Comparison of ENCODE assay signal across 11 mouse cellular contexts in the genomic region with DNA sequence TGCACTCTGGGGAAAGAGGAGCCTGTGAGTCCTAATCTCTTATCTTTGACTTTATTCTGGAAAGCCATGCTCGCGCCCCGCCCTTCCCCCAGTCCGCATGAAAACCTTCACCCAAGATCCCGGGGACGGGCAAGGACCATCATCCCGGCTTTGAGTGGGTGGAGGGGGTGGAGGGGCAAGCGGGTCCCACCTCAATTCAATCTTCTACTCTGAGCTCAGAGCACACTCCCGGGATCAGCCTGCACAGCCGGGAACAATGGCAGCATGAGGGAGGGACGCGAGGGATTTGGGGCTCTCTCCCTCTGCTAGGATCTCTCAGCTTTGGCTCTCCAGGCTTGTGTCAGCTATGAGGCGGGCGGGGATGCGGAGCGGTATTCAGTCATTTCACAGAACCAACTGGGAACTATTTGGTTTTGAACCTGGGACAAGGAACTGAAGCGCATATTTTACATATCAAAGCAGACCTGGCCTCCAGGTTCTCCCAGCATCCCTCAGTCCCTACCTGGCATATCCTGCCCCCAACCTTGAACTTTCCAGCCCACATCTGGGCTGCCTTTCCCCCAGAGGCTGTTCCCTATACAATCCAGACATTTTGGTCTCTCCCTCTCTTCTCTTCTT.
DNase-seq lines count a peak whose midpoint lies in the region; ATAC-seq lines count a peak whose summit lies in the region.
"Had no signal": no experiment of that assay in that cellular context is flagged by ENCODE, and none has a peak within 500 bp of the region (broad histone marks: within the 10 kb centered on the region; RNA-seq: fewer than 3 reads in every experiment).

No protein-coding gene starts in this region.

- ATAC-seq in liver, embryonic 11.5 days (replicated peaks; ENCODE audit: low FRiP score): no peak
- no peak for ATAC-seq in embryonic facial prominence, embryonic 12.5 days (ENCODE audit: insufficient number of reproducible peaks, insufficient read depth, low FRiP score, low TSS enrichment)
- no peak for ATAC-seq in intestine, embryonic 14.5 days (replicated peaks; ENCODE audit: low FRiP score, low TSS enrichment, low read depth)
- no peak for ATAC-seq in neural tube, embryonic 15.5 days (ENCODE audit: low FRiP score)
- ATAC-seq: Patski had no signal

- no peak for DNase-seq in liver, embryonic 11.5 days (ENCODE audit: low spot score)
- DNase-seq in liver: no peak
- DNase-seq in intestine, embryonic 14.5 days (ENCODE audit: low spot score): peak; percentile 59
- no peak for DNase-seq in frontal cortex, postnatal 10 days (ENCODE audit: low spot score in 2 of 2)
- DNase-seq in left cerebral cortex, adult 18-20 months (ENCODE audit: low spot score in 2 of 2): no peak
- DNase-seq in cerebellum, adult 8-10 months: no peak
- DNase-seq: cerebellum, postnatal 36 days had no signal

- WGBS in liver, embryonic 11.5 days: 8% methylated on average over 17 of the region's 17 CpGs
- 4% methylated on average over 17 of the region's 17 CpGs for WGBS in embryonic facial prominence, embryonic 12.5 days
- WGBS in intestine, embryonic 14.5 days: 7% methylated on average over 17 of the region's 17 CpGs
- WGBS in neural tube, embryonic 15.5 days: 6% methylated on average over 17 of the region's 17 CpGs

- H3K4me1 ChIP-seq in liver, embryonic 11.5 days (replicated peaks; ENCODE audit: control insufficient read depth, insufficient read depth, low read length): no peaks in the 10 kb centered on the region
- no peaks in the 10 kb centered on the region for H3K4me1 ChIP-seq in embryonic facial prominence, embryonic 12.5 days
- H3K4me1 ChIP-seq in intestine, embryonic 14.5 days (replicated peaks; ENCODE audit: control insufficient read depth, insufficient read depth, low read length): no peaks in the 10 kb centered on the region
- H3K4me1 ChIP-seq in neural tube, embryonic 15.5 days: peaks cover 10% of the 10 kb centered on the region
- H3K4me1 ChIP-seq: liver, embryonic 15.5 days had no signal

- no peaks in the 10 kb centered on the region for H3K9me3 ChIP-seq in liver, embryonic 11.5 days (ENCODE audit: control insufficient read depth, low read length)
- H3K9me3 ChIP-seq in embryonic facial prominence, embryonic 12.5 days: no peaks in the 10 kb centered on the region
- H3K9me3 ChIP-seq in intestine, embryonic 14.5 days (ENCODE audit: control insufficient read depth, low read length): no peaks in the 10 kb centered on the region
- no peaks in the 10 kb centered on the region for H3K9me3 ChIP-seq in neural tube, embryonic 15.5 days (replicated peaks)
- H3K9me3 ChIP-seq: liver, embryonic 15.5 days had no signal

- no peaks in the 10 kb centered on the region for H3K36me3 ChIP-seq in liver, embryonic 11.5 days (ENCODE audit: control insufficient read depth, insufficient read depth, low read length)
- H3K36me3 ChIP-seq in embryonic facial prominence, embryonic 12.5 days: no peaks in the 10 kb centered on the region
- H3K36me3 ChIP-seq in intestine, embryonic 14.5 days (ENCODE audit: control insufficient read depth, insufficient read depth, low read length): no peaks in the 10 kb centered on the region
- H3K36me3 ChIP-seq in neural tube, embryonic 15.5 days: no peaks in the 10 kb centered on the region
- H3K36me3 ChIP-seq: liver, embryonic 15.5 days had no signal

- H3K4me2 ChIP-seq in liver, embryonic 11.5 days: peak overlapping the region; percentile 44
- H3K4me2 ChIP-seq in embryonic facial prominence, embryonic 12.5 days (replicated peaks): peak overlapping the region; percentile 44
- peak overlapping the region; percentile 39 for H3K4me2 ChIP-seq in intestine, embryonic 14.5 days (ENCODE audit: low read length)
- peak overlapping the region; percentile 54 for H3K4me2 ChIP-seq in neural tube, embryonic 15.5 days
- H3K4me2 ChIP-seq: liver, embryonic 15.5 days had no signal

- H3K27me3 ChIP-seq in liver, embryonic 11.5 days (replicated peaks; ENCODE audit: control insufficient read depth, insufficient read depth, low read length): no peaks in the 10 kb centered on the region; the same call in 1 of the 2 replicates
- 0 out of 2 replicates have a peak, but pooled peaks cover 9% of the 10 kb centered on the region for H3K27me3 ChIP-seq in embryonic facial prominence, embryonic 12.5 days
- no peaks in the 10 kb centered on the region for H3K27me3 ChIP-seq in intestine, embryonic 14.5 days (replicated peaks; ENCODE audit: control insufficient read depth, insufficient read depth, low read length)
- no peaks in the 10 kb centered on the region for H3K27me3 ChIP-seq in neural tube, embryonic 15.5 days (replicated peaks)
- H3K27me3 ChIP-seq: liver, embryonic 15.5 days; Patski had no signal

- 0 out of 2 replicates have a peak overlapping the region, but pooled peaks have one; percentile 4 for H3K4me3 ChIP-seq in liver, embryonic 11.5 days (ENCODE audit: low read depth, low read length)
- H3K4me3 ChIP-seq in embryonic facial prominence, embryonic 12.5 days: peak overlapping the region; percentile 19; the same call in 1 of the 2 replicates
- H3K4me3 ChIP-seq in intestine, embryonic 14.5 days (ENCODE audit: low read depth, low read length): no peak overlapping the region
- peak overlapping the region; percentile 19; the same call in 1 of the 2 replicates for H3K4me3 ChIP-seq in neural tube, embryonic 15.5 days (replicated peaks)
- H3K4me3 ChIP-seq: liver, embryonic 15.5 days had no signal

- H3K9ac ChIP-seq in liver, embryonic 11.5 days (ENCODE audit: low read depth, low read length): no peak overlapping the region
- H3K9ac ChIP-seq in embryonic facial prominence, embryonic 12.5 days: no peak overlapping the region
- H3K9ac ChIP-seq in intestine, embryonic 14.5 days (ENCODE audit: low read length): no peak overlapping the region
- H3K9ac ChIP-seq in neural tube, embryonic 15.5 days (replicated peaks): peak overlapping the region; percentile 34
- H3K9ac ChIP-seq: liver, embryonic 15.5 days had no signal

- no peak overlapping the region for H3K27ac ChIP-seq in liver, embryonic 11.5 days (ENCODE audit: low read depth, low read length)
- no peak overlapping the region for H3K27ac ChIP-seq in embryonic facial prominence, embryonic 12.5 days
- no peak overlapping the region for H3K27ac ChIP-seq in intestine, embryonic 14.5 days (ENCODE audit: low read depth)
- no peak overlapping the region for H3K27ac ChIP-seq in neural tube, embryonic 15.5 days (replicated peaks)
- H3K27ac ChIP-seq: liver, embryonic 15.5 days had no signal
